Mouse (Mus musculus) left cerebral cortex, postnatal 4 days (tissue): ENCODE measurements around the gene Prlh. TPM values are rescaled to one million over a fixed set of nuclear protein-coding genes. Genes with fewer than 3 reads are reported as not detected.

Source experiments
- DNase-seq: peaks from one replicate; pipeline ENCODE4 v3.0.0-alpha.2; 2022
- intact Hi-C: fragments of 180-260 bp; cut with DNase I; formaldehyde crosslinking; loops from one replicate; pipeline ENCODE4 v1.15.1; 2025
- total RNA-seq, 2 experiments: library from RNA; stranded (reverse); gene quantifications; 2 replicates each; pipeline ENCODE4 v1.2.3; 2021

The Prlh gene
- total RNA-seq = not detected

DNA sequence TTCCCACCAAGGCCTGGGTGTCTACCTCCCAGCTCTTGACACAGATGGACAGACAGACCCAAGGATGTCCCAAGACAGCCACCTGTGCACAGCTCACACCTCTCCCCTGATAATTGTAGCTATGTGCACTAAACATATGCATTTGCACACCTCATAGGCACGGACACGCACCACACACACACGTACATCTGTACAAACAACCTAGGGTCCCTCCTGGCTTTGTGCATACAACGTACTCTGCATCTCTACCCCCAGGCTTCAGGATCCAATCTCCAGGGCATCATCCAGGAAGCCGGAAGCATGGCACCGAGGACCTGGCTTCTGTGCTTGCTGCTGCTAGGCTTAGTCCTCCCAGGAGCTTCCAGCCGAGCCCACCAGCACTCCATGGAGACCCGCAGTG lies at the start of gene Prlh:
TSS of gene Prlh (plus strand) at position 301 of the 400 bp plus-strand sequence.
- intact Hi-C loops = loop anchor here (10.0 kb wide), 1 partner anchor 108 kb away; the partner anchor contains the start of gene Col6a3
- DNase-seq = no peak

DNA sequence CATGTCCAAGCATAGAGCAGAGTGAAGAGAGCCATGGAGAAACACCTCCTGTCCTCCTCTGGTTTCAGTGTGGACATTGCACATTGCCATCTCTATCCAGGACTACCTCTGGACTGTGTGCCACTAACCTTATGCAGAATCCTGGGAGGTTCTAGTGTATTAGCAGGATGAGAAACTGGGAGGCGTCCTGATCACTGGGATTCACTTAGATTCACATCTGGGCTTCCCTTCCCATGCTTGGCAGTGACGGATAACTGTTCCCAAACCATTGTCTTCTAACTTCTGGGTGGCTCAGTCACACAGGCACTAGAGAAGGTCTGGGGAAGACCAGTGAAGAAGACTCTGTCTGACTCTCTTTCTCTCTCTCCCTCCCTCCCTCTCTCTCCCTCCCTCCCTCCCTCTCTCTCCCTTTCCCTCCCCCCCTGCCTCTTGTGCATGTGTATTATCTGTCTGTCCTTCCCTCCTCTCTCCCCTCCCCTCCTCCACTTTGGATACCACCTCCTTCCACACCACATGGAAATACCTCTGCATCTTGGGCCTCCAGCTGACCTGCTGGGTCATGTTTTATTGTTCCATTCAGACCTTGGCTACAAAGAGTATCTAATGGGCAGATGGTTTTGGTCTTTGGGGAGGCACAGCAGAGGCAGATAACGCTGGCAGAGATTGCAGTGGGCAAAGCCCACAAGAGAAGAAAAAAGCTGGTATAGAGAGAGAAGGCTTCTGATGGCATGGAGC lies 49.5 kb upstream of the Prlh start:
- intact Hi-C loops = no loop called here

DNA sequence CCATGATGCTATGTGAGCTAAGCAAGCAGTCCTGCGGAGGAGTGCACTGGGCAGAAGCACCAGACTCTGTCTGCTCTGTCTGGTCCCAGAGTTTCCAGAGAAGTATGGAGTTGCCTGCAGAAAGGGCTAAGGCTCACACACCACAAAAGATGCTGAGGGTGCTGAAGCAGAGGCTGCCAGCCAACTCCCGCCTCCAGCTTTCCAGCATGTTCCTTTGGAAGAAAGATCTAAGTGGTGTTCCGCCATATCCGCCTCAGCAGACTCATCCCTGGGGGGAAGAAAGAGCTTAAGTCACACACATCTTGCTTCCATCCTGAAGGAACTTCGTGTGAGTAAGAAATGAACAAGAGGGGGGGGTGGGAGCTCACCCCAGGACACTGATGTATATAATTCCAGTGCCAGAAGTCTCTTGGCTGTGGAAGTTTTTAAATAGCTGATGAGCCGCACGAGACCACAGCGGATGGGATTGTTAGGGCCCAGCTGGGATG lies 48.9 kb upstream of the Prlh start:
- no peak for DNase-seq
- intact Hi-C loops = no loop called here

More for the DNA sequence above, 49.5 kb upstream of the Prlh start:
- DNase-seq = no peak

DNA sequence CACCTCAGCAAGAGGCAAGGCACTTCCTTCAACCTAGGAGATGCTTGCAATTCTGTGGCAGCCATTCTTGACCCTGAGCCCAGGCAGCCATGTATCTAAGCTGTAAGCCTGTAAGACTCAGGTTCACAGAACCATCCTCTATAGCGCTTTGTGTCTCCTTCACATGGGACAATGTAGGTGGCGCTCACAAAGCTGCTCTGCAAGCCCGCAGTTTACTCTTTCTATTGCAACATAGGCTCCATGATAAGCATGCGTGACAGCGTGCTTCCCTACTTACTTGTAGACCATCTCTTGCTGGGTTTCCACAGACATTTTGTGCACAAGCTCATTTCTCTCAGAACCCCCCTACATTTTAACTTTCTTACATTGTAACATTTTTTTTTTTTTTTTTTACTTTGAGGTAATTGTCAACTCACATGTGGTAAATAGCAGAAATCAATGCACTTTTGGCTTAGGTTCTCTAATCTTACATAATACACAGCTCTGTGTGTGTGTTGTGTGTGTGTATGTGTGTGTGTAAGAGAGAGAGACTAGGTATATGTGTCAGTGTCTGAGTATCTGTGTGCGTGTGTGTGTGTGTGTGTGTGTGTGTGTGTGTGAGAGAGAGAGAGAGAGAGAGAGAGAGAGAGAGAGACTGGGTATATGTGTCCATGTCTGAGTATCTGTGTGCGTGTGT lies 48.0 kb upstream of the Prlh start:
- intact Hi-C loops = no loop called here

DNA sequence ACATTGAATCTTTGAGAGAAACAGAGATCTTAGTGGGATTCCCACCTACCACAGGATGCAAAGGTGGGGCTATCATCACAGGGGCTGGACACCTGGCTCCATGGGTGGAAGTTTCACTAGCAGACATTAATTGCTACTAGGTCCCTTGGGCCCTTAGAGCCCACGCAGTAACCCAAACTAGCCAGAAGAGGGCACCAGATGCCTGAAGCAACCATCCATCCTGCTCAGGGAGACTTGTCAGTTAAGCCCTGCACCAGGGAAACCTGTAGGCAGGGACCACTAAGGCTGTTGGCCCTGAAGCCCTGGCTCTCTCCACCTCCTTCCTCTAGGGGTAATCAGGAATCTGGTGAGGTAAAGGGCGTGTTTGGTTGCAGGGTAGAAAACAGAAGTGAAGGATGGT lies 46.6 kb upstream of the Prlh start:
- DNase-seq = peak; percentile 38
- intact Hi-C loops = no loop called here

More for the DNA sequence above, 48.0 kb upstream of the Prlh start:
- DNase-seq = no peak

DNA sequence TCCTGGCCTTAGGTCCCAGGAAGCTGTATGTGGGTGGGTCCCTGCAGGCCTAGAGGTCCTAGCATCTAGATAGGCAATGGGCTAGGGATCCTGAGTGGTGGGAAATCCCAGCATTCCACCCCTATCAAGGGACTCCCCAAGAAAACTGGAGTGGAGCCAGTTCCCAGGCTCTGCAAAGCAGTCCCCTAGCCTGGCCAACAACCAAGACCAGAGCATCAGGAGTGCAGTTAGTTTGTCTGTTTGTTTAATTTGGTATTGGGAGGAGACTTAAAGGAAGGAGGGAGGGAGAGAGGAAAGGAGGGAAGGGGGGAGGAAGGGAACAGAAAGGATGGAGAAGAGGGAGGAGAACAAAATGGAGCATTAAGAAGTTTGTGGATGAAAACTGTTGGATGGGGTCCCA lies 43.7 kb upstream of the Prlh start:
- intact Hi-C loops = no loop called here

DNA sequence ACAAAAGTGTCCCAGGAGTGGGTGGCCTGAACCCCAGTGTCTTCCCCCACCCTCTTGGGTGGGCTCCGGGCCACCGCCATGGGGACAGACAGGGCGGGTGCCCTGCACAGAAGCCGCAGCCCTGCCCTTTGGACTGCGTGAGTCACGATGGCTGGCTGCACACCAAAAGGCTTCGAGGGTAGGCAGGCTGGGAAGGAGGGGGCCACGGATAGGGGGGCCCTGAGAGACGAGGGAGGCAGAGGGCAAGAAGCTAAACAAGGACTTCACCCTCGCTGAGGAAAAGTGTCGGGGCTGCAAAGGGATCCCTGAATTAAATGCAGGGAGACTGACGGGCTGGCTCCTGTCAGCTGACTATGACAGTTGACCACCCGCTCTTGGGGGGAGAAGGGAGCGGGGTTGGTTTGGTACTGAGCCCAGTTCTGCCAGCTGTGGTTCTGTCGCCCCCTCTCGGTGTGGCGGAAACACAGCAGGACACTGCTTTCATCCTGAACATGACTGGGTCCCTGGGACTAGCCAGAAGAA lies 43.2 kb upstream of the Prlh start:
- DNase-seq = peak; percentile 36
- intact Hi-C loops = no loop called here

More for the DNA sequence above, 43.7 kb upstream of the Prlh start:
- DNase-seq = peak; percentile 50

DNA sequence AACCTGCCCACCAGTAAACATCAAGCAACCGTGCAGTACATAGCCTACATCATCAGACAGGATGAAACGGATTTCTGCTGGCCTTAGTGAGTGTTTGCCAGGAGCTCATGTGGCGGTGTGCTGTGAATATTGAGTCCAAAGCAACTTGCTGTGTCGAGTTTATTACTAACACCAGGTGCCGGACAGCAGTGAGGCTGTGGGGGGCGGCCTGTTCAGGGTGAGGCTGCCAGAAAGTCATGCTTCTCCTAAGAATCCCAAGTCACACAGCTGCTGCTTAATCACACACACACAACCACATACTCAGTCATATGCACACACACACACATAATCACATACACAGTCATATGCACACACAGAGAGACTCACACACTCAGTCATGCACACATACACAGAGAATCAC lies 39.7 kb upstream of the Prlh start:
- DNase-seq = peak; percentile 53
- intact Hi-C loops = no loop called here

DNA sequence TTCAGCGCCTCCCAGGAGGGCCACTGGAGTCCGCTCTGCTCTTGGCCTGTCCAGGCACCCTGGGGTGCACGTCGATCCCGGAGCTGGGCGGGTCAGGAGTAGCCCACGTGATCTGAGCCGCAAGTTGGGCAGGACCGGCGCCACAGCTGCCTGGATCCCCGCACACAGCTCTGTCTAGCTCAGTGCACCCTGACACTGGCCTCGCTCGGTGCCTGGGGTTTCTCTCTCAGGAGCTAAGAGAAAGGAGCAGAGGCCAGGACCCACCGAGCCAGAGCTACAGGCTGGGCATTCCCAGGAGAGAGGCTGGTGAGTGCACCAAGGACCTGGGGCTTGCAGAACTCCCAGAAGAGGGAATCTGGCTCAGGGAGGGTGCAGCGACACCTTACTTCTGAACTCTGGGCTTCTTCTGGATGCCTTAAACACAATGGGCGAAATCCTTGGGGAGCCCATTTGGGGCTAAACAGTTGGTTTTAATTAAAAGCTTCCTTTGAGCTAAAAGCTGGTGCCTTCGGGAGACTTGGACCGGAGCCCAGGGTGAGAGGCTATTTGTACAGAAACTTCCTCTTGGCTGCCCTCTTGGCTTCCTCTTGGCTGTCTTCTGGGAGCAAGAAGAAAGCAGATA lies 37.8 kb upstream of the Prlh start, which contains the start of gene Mlph:
TSS of gene Mlph (plus strand) at position 138 of the 622 bp plus-strand sequence.
- intact Hi-C loops = no loop called here
- peak; percentile 69 for DNase-seq

DNA sequence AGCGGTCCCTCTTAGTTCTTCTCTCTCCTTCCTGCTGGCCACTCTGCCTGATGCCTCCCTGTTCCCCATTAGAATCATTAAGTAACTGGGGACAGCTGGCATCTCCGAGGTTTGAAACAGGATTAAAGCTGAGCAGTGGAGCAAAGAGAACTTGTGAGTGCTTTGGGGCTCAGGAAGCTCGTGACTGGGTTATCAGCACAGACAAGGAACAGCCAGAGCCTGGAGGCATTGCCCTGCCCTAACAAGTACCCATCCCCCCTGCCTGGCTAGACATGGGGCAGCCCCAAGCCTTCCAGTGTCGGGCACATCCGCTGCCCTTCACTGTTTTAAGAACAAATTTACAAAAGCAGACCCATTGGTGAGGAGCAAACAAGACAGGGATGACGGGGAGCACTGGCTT lies 35.4 kb upstream of the Prlh start:
- DNase-seq = peak; percentile 16
- intact Hi-C loops = no loop called here

DNA sequence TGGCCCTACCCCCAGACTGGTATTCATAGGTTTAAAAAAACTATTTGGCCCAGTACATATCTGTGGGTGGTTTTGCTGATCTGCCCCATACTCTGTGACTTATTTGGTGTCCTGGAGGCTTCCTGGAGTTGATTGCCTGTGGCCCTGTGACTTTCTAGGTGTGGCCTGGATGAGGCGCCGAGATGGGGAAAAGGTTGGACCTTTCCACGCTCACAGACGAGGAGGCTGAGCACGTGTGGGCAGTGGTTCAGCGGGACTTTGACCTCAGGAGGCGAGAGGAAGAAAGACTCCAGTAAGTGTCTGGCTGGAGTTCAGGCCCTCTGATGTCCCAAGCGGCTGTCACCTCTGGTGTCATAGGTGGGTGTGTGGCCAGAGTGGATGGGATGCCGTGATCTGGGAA lies 31.2 kb upstream of the Prlh start:
- intact Hi-C loops = no loop called here
- DNase-seq = no peak

DNA sequence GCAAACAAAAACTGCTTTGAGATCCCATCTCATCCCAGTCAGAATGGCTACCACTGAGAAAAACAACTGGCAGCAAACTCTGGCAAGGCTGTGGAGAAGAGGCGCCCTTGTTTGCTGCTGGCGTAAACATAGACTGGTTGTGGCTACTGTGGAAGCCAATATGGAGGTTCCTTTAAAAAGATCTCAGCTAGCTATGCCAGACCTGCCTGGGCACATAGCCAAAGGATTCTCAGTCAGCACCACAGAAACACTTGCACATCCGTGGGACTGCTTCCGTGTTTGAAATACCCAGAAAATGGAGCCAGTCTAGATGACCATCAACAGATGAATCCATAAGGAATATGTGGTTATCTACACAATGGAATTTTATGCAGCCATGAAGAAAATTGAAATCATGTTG lies 26.9 kb upstream of the Prlh start:
- no peak for DNase-seq
- intact Hi-C loops = no loop called here

DNA sequence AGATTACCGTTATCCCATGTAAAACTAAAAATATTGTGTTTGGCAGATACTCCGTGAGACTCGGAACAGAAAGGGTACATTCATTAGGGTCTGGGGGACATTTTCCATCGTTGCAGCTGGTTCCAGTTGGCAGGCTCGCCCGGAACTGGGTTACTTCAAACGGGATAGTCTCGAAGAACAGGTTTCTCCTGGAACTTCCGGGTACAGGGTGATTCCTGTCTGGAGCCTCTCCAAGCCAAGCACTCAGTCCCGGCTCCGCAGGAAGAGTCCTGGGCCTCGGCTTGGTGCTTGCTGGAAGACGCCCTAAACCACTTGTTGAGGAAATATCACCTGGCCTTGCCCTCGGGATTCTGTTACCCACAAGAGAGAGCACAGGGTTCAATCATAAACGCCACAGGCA lies 25.6 kb upstream of the Prlh start:
- intact Hi-C loops = no loop called here
- DNase-seq = no peak

DNA sequence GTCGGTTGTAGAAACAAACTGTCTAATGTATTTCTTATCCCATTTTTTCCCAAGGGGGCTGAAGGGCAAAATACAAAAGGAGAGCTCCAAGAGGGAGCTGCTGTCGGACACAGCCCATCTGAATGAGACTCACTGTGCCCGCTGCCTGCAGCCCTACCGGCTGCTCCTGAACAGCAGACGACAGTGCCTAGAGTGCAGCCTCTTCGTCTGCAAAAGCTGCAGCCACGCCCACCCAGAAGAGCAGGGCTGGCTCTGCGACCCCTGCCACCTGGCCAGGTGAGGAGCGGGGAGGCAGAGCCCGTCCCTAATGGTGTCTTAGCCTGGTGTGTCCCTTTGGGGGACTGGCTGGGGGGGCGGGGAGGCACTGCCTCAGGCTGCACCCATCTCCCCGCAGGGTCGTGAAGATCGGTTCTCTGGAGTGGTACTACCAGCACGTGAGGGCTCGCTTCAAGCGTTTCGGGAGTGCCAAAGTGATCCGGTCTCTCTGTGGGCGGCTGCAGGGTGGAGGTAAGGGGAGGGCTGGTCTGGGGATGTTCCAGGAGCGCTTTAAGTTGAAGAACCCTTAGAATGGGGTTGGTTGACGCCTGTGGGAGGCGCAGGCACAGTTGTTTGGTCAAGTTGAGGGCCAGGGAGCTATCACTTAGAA lies 24.9 kb upstream of the Prlh start:
- intact Hi-C loops = no loop called here
- DNase-seq = no peak

DNA sequence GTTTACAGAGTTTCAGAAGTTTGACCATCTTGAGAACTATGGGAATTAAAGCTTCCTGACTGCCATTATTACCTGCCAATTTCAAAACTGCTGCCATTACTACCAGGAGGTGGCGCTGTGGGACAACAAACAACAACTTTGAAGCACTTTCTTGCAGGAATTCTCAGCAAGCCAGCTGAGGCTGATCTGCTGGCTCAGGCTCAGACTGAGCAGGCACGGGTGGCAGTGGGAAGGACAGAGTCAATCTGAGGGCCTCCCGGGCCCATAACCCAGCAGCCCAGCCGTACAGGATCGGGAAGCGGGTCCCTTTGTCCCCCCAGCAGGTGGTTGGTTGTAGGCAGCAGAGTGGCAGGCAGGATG lies 24.4 kb upstream of the Prlh start:
- DNase-seq = peak; percentile 90
- intact Hi-C loops = no loop called here

DNA sequence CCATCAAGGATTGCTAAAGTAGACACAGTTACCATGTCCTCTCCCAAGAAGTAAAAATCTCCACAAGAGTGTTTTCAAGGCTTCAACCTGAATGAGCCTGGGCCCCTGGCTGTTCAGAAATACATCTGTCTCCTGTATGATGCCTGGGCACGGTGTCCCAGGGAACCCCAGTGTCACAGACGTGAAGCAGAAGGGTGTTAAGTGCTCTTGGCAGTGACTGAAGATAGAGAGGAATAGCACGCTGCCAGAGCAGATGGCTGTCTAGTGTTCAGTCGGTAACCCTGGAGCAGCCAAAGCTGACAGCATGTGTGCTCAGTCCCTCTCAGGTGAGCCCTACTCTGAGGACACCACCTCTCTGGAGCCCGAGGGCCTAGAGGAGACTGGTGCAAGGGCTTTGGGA lies 19.9 kb upstream of the Prlh start:
- intact Hi-C loops = no loop called here
- peak; percentile 47 for DNase-seq

DNA sequence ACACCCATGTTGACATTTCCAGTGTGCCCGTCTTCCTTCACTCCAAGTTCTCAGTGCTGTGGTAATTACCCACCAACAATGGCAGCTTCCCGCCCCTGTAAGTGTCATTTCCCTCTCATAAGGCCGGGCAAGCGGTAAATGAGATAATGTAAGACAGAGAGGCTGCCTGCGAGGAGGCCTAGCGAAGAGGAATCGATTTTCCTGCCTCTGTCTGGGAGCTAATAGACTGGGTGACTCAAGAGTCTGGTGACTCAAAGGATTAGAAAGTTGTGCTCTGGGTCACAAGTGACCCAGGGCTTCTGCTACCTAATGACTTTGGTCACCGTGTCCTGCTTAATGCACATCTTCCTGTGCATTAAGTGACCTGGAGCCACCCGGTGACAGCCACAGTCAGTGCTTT lies 15.9 kb upstream of the Prlh start:
- intact Hi-C loops = no loop called here

DNA sequence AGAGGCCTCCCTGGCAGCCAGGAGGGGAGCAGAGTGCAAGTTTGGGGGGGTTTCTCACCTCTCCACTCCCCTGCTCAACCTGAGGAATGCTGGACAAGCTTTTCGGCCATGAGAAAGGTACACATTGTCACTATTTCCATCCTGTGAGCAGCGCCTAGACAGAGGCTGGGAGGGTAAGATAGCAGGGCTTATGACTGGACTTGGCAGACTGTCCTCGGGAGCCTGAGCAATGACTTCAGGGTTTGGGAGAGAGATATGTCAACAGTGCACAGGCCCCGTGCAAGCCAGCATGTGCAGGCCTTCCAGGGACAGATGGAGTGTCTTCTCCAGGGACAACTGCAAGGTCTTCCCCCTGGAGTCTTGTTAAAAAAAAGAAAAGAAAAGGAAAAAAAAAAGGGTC lies 12.9 kb upstream of the Prlh start:
- intact Hi-C loops = no loop called here
- DNase-seq = no peak

More for the DNA sequence above, 15.9 kb upstream of the Prlh start:
- DNase-seq = no peak

DNA sequence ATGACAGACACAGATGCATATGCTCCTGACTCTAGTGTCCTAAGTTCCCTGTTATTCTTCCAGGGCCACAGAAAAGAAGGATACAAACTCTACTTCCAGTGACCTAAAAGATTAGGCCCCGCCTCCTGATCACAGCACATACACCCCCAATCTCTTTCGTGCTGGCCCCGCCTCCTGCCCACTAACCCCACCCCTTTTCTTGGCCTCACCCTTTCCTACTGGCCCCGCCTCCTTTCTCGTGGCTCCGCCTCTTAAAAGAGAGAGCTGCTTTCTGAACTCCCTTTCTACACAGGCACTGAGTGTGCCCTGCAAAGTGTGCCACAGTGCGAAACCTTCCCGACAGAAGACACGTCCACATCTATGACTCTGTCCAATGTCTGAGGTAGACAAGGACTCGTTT lies 7.7 kb upstream of the Prlh start:
- intact Hi-C loops = no loop called here
- DNase-seq = no peak

DNA sequence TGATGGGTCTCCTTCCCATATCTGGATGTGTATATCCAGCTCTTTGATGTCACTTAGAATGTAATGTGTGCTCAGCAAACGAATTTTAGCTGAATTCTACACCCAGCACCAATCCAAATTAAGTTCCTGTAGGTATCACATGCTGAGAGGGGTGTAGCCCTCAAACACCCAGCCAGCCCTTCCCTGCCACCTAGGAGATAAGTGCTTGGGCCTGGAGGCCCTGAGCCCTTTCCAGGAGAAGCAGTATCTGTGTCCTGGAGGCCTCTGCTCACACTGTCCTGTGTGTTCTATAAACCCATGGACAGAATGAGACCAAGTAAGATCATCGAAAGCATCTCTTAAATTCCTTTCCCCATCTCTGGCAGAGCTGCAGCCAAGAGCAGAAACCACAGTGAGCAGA lies 5.7 kb upstream of the Prlh start:
- no peak for DNase-seq
- intact Hi-C loops = no loop called here

DNA sequence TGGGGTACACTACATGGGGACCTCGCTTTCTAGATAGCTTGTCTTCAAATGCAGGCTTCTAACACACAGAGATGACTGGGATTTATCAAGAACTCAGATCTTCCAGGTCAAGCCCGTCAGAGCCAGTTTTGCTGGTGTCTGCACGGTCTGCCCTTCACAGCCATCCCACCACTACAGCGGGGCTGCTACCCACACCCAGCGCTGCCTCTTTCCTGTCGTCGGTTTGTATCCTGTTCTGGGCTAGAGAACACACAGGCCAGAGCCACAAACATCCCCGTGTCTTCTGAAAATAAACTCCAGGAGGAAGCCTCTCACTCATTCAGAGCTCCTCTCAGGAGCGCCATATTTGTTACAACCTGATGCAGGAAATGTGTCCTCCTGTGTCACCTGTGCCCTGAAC lies 3.6 kb upstream of the Prlh start:
- DNase-seq = no peak
- intact Hi-C loops = no loop called here
